Mouse (Mus musculus): ENCODE results near the gene Lhx8. TPM values are rescaled to one million over a fixed set of nuclear protein-coding genes. Genes with fewer than 3 reads are reported as not detected.

Gene Lhx8
- polyA plus RNA-seq (2015; fragmentation: Nextera tagmentation; extraction: Ambion mirVana): 0.09 and 0.11 TPM in 2 replicates

GRCm38 (mm10) chr3:154330181-154331002 is at the start of gene Lhx8:
Gene Lhx8 (minus strand): TSS chr3:154330659.
- Histone ChIP-seq H3K4me2 (ENCODE audit: low read depth, low read length) (peak within 1 kb of the TSS; percentile 22), H3K27ac (ENCODE audit: low read length) (no peak within 1 kb of the TSS), H3K27me3 (ENCODE audit: control insufficient read depth, insufficient read depth, low read depth, low read length) (peaks cover 81% of the 10 kb centered on the region), H3K36me3 (ENCODE audit: control insufficient read depth, insufficient read depth, low read length) (no peaks in the 10 kb centered on the region), H3K9me3 (ENCODE audit: control insufficient read depth, low read length) (no peaks in the 10 kb centered on the region), H3K4me1 (replicated peaks; ENCODE audit: control insufficient read depth, insufficient read depth, low read length) (peaks cover 20% of the 10 kb centered on the region), H3K4me3 (ENCODE audit: low read length) (peak within 1 kb of the TSS; percentile 32), H3K9ac (ENCODE audit: low read length) (no peak within 1 kb of the TSS)
- under 1% methylated on average over 28 of the region's 28 CpGs for WGBS
- ATAC-seq (ENCODE audit: low read depth): peak; percentile 16; the same call in 1 of the 2 replicates

- Histone ChIP-seq H3K9ac (ENCODE audit: low read length) (no peak overlapping the region), H3K36me3 (ENCODE audit: control insufficient read depth, insufficient read depth, low read length) (no peaks in the 10 kb centered on the region), H3K27me3 (ENCODE audit: control insufficient read depth, insufficient read depth, low read depth, low read length) (no peaks in the 10 kb centered on the region), H3K4me1 (replicated peaks; ENCODE audit: control insufficient read depth, insufficient read depth, low read length) (no peaks in the 10 kb centered on the region), H3K4me2 (ENCODE audit: low read depth, low read length) (no peak overlapping the region), H3K9me3 (ENCODE audit: control insufficient read depth, low read length) (no peaks in the 10 kb centered on the region), H3K4me3 (ENCODE audit: low read length) (no peak overlapping the region), H3K27ac (ENCODE audit: low read length) (no peak overlapping the region)
- 58% methylated on average over 5 of the region's 5 CpGs for WGBS
- no peak for ATAC-seq (ENCODE audit: low read depth)
Measured at GRCm38 (mm10) chr3:154373536-154373935, 43.1 kb upstream of the Lhx8 start.

- no peaks in the 10 kb centered on the region for H3K4me1 ChIP-seq (replicated peaks; ENCODE audit: control insufficient read depth, insufficient read depth, low read length)
- H3K9me3 ChIP-seq (ENCODE audit: control insufficient read depth, low read length): no peaks in the 10 kb centered on the region
- H3K27ac ChIP-seq (ENCODE audit: low read length): no peak overlapping the region
- no peak overlapping the region for H3K9ac ChIP-seq (ENCODE audit: low read length)
- ATAC-seq (ENCODE audit: low read depth): no peak
- no peak overlapping the region for H3K4me3 ChIP-seq (ENCODE audit: low read length)
- no peaks in the 10 kb centered on the region for H3K36me3 ChIP-seq (ENCODE audit: control insufficient read depth, insufficient read depth, low read length)
- H3K27me3 ChIP-seq (ENCODE audit: control insufficient read depth, insufficient read depth, low read depth, low read length): no peaks in the 10 kb centered on the region
- no peak overlapping the region for H3K4me2 ChIP-seq (ENCODE audit: low read depth, low read length)
Measured at GRCm38 (mm10) chr3:154372688-154373087, 42.2 kb upstream of the Lhx8 start.

- Histone ChIP-seq H3K4me1 (replicated peaks; ENCODE audit: control insufficient read depth, insufficient read depth, low read length) (no peaks in the 10 kb centered on the region; the same call in 1 of the 2 replicates), H3K9me3 (ENCODE audit: control insufficient read depth, low read length) (no peaks in the 10 kb centered on the region), H3K27ac (ENCODE audit: low read length) (no peak overlapping the region), H3K4me3 (ENCODE audit: low read length) (no peak overlapping the region), H3K9ac (ENCODE audit: low read length) (no peak overlapping the region), H3K36me3 (ENCODE audit: control insufficient read depth, insufficient read depth, low read length) (no peaks in the 10 kb centered on the region), H3K4me2 (ENCODE audit: low read depth, low read length) (no peak overlapping the region), H3K27me3 (ENCODE audit: control insufficient read depth, insufficient read depth, low read depth, low read length) (no peaks in the 10 kb centered on the region)
- 38% methylated on average over 3 of the region's 3 CpGs for WGBS
- ATAC-seq (ENCODE audit: low read depth): no peak
Measured at GRCm38 (mm10) chr3:154367327-154367726, 36.9 kb upstream of the Lhx8 start.

- H3K36me3 ChIP-seq (ENCODE audit: control insufficient read depth, insufficient read depth, low read length): no peaks in the 10 kb centered on the region
- peak overlapping the region; percentile 14; the same call in 1 of the 2 replicates for H3K4me2 ChIP-seq (ENCODE audit: low read depth, low read length)
- no peak overlapping the region for H3K9ac ChIP-seq (ENCODE audit: low read length)
- H3K27ac ChIP-seq (ENCODE audit: low read length): no peak overlapping the region
- H3K27me3 ChIP-seq (ENCODE audit: control insufficient read depth, insufficient read depth, low read depth, low read length): no peaks in the 10 kb centered on the region
- no peaks in the 10 kb centered on the region for H3K9me3 ChIP-seq (ENCODE audit: control insufficient read depth, low read length)
- ATAC-seq (ENCODE audit: low read depth): peak; percentile 59
- 20% methylated on average over 10 of the region's 10 CpGs for WGBS
- H3K4me3 ChIP-seq (ENCODE audit: low read length): no peak overlapping the region
- no peaks in the 10 kb centered on the region; the same call in 1 of the 2 replicates for H3K4me1 ChIP-seq (replicated peaks; ENCODE audit: control insufficient read depth, insufficient read depth, low read length)
Measured at GRCm38 (mm10) chr3:154364604-154365209, 34.2 kb upstream of the Lhx8 start.

GRCm38 (mm10) chr3:154363507-154363906 is 33.0 kb upstream of the Lhx8 start:
- no peak for ATAC-seq (ENCODE audit: low read depth)
- no peaks in the 10 kb centered on the region for H3K27me3 ChIP-seq (ENCODE audit: control insufficient read depth, insufficient read depth, low read depth, low read length)

GRCm38 (mm10) chr3:154359231-154359630 is 28.8 kb upstream of the Lhx8 start:
- no peaks in the 10 kb centered on the region for H3K9me3 ChIP-seq (ENCODE audit: control insufficient read depth, low read length)
- H3K27me3 ChIP-seq (ENCODE audit: control insufficient read depth, insufficient read depth, low read depth, low read length): no peaks in the 10 kb centered on the region
- ATAC-seq (ENCODE audit: low read depth): no peak
- 61% methylated on average over 2 of the region's 2 CpGs for WGBS
- no peak overlapping the region for H3K4me3 ChIP-seq (ENCODE audit: low read length)
- H3K4me2 ChIP-seq (ENCODE audit: low read depth, low read length): no peak overlapping the region
- H3K9ac ChIP-seq (ENCODE audit: low read length): no peak overlapping the region
- H3K27ac ChIP-seq (ENCODE audit: low read length): no peak overlapping the region
- no peaks in the 10 kb centered on the region for H3K4me1 ChIP-seq (replicated peaks; ENCODE audit: control insufficient read depth, insufficient read depth, low read length)
- no peaks in the 10 kb centered on the region for H3K36me3 ChIP-seq (ENCODE audit: control insufficient read depth, insufficient read depth, low read length)

More at GRCm38 (mm10) chr3:154363507-154363906, 33.0 kb upstream of the Lhx8 start:
- H3K4me3 ChIP-seq (ENCODE audit: low read length): no peak overlapping the region
- no peak overlapping the region for H3K4me2 ChIP-seq (ENCODE audit: low read depth, low read length)
- H3K27ac ChIP-seq (ENCODE audit: low read length): no peak overlapping the region
- WGBS: 42% methylated on average over 9 of the region's 9 CpGs
- no peaks in the 10 kb centered on the region for H3K36me3 ChIP-seq (ENCODE audit: control insufficient read depth, insufficient read depth, low read length)
- H3K4me1 ChIP-seq (replicated peaks; ENCODE audit: control insufficient read depth, insufficient read depth, low read length): no peaks in the 10 kb centered on the region; the same call in 1 of the 2 replicates
- H3K9ac ChIP-seq (ENCODE audit: low read length): no peak overlapping the region
- no peaks in the 10 kb centered on the region for H3K9me3 ChIP-seq (ENCODE audit: control insufficient read depth, low read length)

GRCm38 (mm10) chr3:154340294-154340914 is 9.9 kb upstream of the Lhx8 start:
- H3K27ac ChIP-seq (ENCODE audit: low read length): no peak overlapping the region
- H3K9ac ChIP-seq (ENCODE audit: low read length): no peak overlapping the region
- H3K4me3 ChIP-seq (ENCODE audit: low read length): no peak overlapping the region
- H3K36me3 ChIP-seq (ENCODE audit: control insufficient read depth, insufficient read depth, low read length): no peaks in the 10 kb centered on the region
- no peak overlapping the region for H3K4me2 ChIP-seq (ENCODE audit: low read depth, low read length)
- H3K4me1 ChIP-seq (replicated peaks; ENCODE audit: control insufficient read depth, insufficient read depth, low read length): no peaks in the 10 kb centered on the region
- 38% methylated on average over 13 of the region's 13 CpGs for WGBS
- ATAC-seq (ENCODE audit: low read depth): no peak
- H3K27me3 ChIP-seq (ENCODE audit: control insufficient read depth, insufficient read depth, low read depth, low read length): peaks cover 18% of the 10 kb centered on the region
- no peaks in the 10 kb centered on the region for H3K9me3 ChIP-seq (ENCODE audit: control insufficient read depth, low read length)

GRCm38 (mm10) chr3:154339649-154340260 is 9.3 kb upstream of the Lhx8 start:
- WGBS: 80% methylated on average over 17 of the region's 17 CpGs
- H3K9me3 ChIP-seq (ENCODE audit: control insufficient read depth, low read length): no peaks in the 10 kb centered on the region
- no peaks in the 10 kb centered on the region for H3K36me3 ChIP-seq (ENCODE audit: control insufficient read depth, insufficient read depth, low read length)
- no peak overlapping the region for H3K9ac ChIP-seq (ENCODE audit: low read length)
- no peak overlapping the region for H3K27ac ChIP-seq (ENCODE audit: low read length)
- peaks cover 25% of the 10 kb centered on the region for H3K27me3 ChIP-seq (ENCODE audit: control insufficient read depth, insufficient read depth, low read depth, low read length)
- H3K4me3 ChIP-seq (ENCODE audit: low read length): no peak overlapping the region
- no peak for ATAC-seq (ENCODE audit: low read depth)
- no peaks in the 10 kb centered on the region for H3K4me1 ChIP-seq (replicated peaks; ENCODE audit: control insufficient read depth, insufficient read depth, low read length)
- no peak overlapping the region for H3K4me2 ChIP-seq (ENCODE audit: low read depth, low read length)

Data from lung, embryonic 16.5 days (tissue).